Mouse (Mus musculus): Measurements from ENCODE around the gene Prkrip1. TPM values are rescaled to one million over a fixed set of nuclear protein-coding genes. Genes with fewer than 3 reads are reported as not detected.

Gene Prkrip1
- polyA plus RNA-seq, 1 experiment from 2014 or later: 81.3 TPM

GRCm38 (mm10) chr5:136240381-136240780 is 41.6 kb upstream of the Prkrip1 start:
- DNase-seq (ENCODE audit: low spot score): no peak
- WGBS: 59% methylated on average over 1 of the region's 1 CpGs
- H3K27ac ChIP-seq (ENCODE audit: low read depth, low read length): no peak overlapping the region
- H3K9ac ChIP-seq (ENCODE audit: low read length): no peak overlapping the region
- H3K4me1 ChIP-seq (replicated peaks; ENCODE audit: control insufficient read depth, insufficient read depth, low read length): peaks cover 15% of the 10 kb centered on the region; the same call in 1 of the 2 replicates
- ATAC-seq (replicated peaks; ENCODE audit: low FRiP score): no peak
- no peaks in the 10 kb centered on the region for H3K9me3 ChIP-seq (ENCODE audit: control insufficient read depth, low read length)
- no peaks in the 10 kb centered on the region for H3K27me3 ChIP-seq (ENCODE audit: control insufficient read depth, insufficient read depth, low read length)
- H3K4me3 ChIP-seq (ENCODE audit: low read depth, low read length): no peak overlapping the region
- no peaks in the 10 kb centered on the region for H3K36me3 ChIP-seq (ENCODE audit: control insufficient read depth, insufficient read depth, low read length)
- no peak overlapping the region for H3K4me2 ChIP-seq (ENCODE audit: low read depth, low read length, severe bottlenecking)

- H3K9ac ChIP-seq (ENCODE audit: low read length): peak overlapping the region; percentile 41; the same call in 1 of the 2 replicates
- peak overlapping the region; percentile 22 for H3K4me3 ChIP-seq (ENCODE audit: low read depth, low read length)
- H3K9me3 ChIP-seq (ENCODE audit: control insufficient read depth, low read length): no peaks in the 10 kb centered on the region
- no peak for DNase-seq (ENCODE audit: low spot score)
- H3K4me1 ChIP-seq (replicated peaks; ENCODE audit: control insufficient read depth, insufficient read depth, low read length): peaks cover 9% of the 10 kb centered on the region; the same call in 1 of the 2 replicates
- H3K36me3 ChIP-seq (ENCODE audit: control insufficient read depth, insufficient read depth, low read length): no peaks in the 10 kb centered on the region
- H3K4me2 ChIP-seq (ENCODE audit: low read depth, low read length, severe bottlenecking): peak overlapping the region; percentile 59
- 5% methylated on average over 19 of the region's 19 CpGs for WGBS
- no peaks in the 10 kb centered on the region for H3K27me3 ChIP-seq (ENCODE audit: control insufficient read depth, insufficient read depth, low read length)
- H3K27ac ChIP-seq (ENCODE audit: low read depth, low read length): no peak overlapping the region
- no peak for ATAC-seq (replicated peaks; ENCODE audit: low FRiP score)
Measured at GRCm38 (mm10) chr5:136237607-136238006, 38.8 kb upstream of the Prkrip1 start.

- no peak overlapping the region for H3K9ac ChIP-seq (ENCODE audit: low read length)
- no peak for DNase-seq (ENCODE audit: low spot score)
- H3K36me3 ChIP-seq (ENCODE audit: control insufficient read depth, insufficient read depth, low read length): no peaks in the 10 kb centered on the region; the same call in 1 of the 2 replicates
- H3K9me3 ChIP-seq (ENCODE audit: control insufficient read depth, low read length): no peaks in the 10 kb centered on the region
- H3K4me1 ChIP-seq (replicated peaks; ENCODE audit: control insufficient read depth, insufficient read depth, low read length): peaks cover 7% of the 10 kb centered on the region; the same call in 1 of the 2 replicates
- H3K4me3 ChIP-seq (ENCODE audit: low read depth, low read length): no peak overlapping the region
- no peaks in the 10 kb centered on the region for H3K27me3 ChIP-seq (ENCODE audit: control insufficient read depth, insufficient read depth, low read length)
- WGBS: 89% methylated on average over 5 of the region's 5 CpGs
- no peak for ATAC-seq (replicated peaks; ENCODE audit: low FRiP score)
- no peak overlapping the region for H3K27ac ChIP-seq (ENCODE audit: low read depth, low read length)
- H3K4me2 ChIP-seq (ENCODE audit: low read depth, low read length, severe bottlenecking): no peak overlapping the region
Measured at GRCm38 (mm10) chr5:136236611-136237010, 37.8 kb upstream of the Prkrip1 start.

GRCm38 (mm10) chr5:136230348-136231035 is 31.7 kb upstream of the Prkrip1 start:
- no peaks in the 10 kb centered on the region for H3K9me3 ChIP-seq (ENCODE audit: control insufficient read depth, low read length)
- ATAC-seq (replicated peaks; ENCODE audit: low FRiP score): no peak
- H3K4me3 ChIP-seq (ENCODE audit: low read depth, low read length): no peak overlapping the region
- H3K4me2 ChIP-seq (ENCODE audit: low read depth, low read length, severe bottlenecking): no peak overlapping the region
- H3K36me3 ChIP-seq (ENCODE audit: control insufficient read depth, insufficient read depth, low read length): no peaks in the 10 kb centered on the region; the same call in 1 of the 2 replicates
- no peak for DNase-seq (ENCODE audit: low spot score)
- 77% methylated on average over 4 of the region's 4 CpGs for WGBS
- H3K27me3 ChIP-seq (ENCODE audit: control insufficient read depth, insufficient read depth, low read length): no peaks in the 10 kb centered on the region
- no peak overlapping the region for H3K9ac ChIP-seq (ENCODE audit: low read length)
- H3K4me1 ChIP-seq (replicated peaks; ENCODE audit: control insufficient read depth, insufficient read depth, low read length): no peaks in the 10 kb centered on the region
- H3K27ac ChIP-seq (ENCODE audit: low read depth, low read length): no peak overlapping the region

GRCm38 (mm10) chr5:136226246-136226876 is 27.6 kb upstream of the Prkrip1 start:
- Histone ChIP-seq H3K9ac (ENCODE audit: low read length) (no peak overlapping the region), H3K4me2 (ENCODE audit: low read depth, low read length, severe bottlenecking) (no peak overlapping the region), H3K27me3 (ENCODE audit: control insufficient read depth, insufficient read depth, low read length) (no peaks in the 10 kb centered on the region), H3K27ac (ENCODE audit: low read depth, low read length) (no peak overlapping the region), H3K4me3 (ENCODE audit: low read depth, low read length) (no peak overlapping the region), H3K9me3 (ENCODE audit: control insufficient read depth, low read length) (no peaks in the 10 kb centered on the region), H3K36me3 (ENCODE audit: control insufficient read depth, insufficient read depth, low read length) (peaks cover 6% of the 10 kb centered on the region), H3K4me1 (replicated peaks; ENCODE audit: control insufficient read depth, insufficient read depth, low read length) (no peaks in the 10 kb centered on the region)
- 84% methylated on average over 7 of the region's 7 CpGs for whole genome bisulfite sequencing
- DNase-seq (ENCODE audit: low spot score) (no peak), ATAC-seq (replicated peaks; ENCODE audit: low FRiP score) (no peak)

DNA sequence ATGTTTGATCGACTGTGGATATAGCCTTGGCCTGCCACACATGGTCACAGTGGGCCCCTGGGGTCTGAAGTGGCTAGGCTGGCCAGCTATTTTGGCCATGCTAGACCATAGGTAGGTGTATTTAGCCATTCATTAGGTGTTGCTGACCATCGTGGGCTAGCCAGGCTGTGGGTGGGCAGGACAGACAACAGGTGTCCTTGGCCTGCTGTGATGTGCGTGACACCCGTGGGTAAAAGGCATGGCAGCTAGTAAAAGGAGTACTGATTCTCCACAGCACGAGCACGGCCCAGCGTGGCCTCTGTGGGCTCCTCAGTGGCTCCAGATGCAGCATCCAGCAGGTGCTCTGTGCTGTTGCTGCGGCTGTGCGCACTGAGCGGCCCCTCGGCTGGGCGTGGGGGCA is 19.8 kb upstream of the Prkrip1 start:
- Histone ChIP-seq H3K27me3 (ENCODE audit: control insufficient read depth, insufficient read depth, low read length) (no peaks in the 10 kb centered on the region), H3K4me1 (replicated peaks; ENCODE audit: control insufficient read depth, insufficient read depth, low read length) (no peaks in the 10 kb centered on the region), H3K36me3 (ENCODE audit: control insufficient read depth, insufficient read depth, low read length) (peaks cover 3% of the 10 kb centered on the region; the same call in 1 of the 2 replicates), H3K4me2 (ENCODE audit: low read depth, low read length, severe bottlenecking) (no peak overlapping the region), H3K27ac (ENCODE audit: low read depth, low read length) (no peak overlapping the region), H3K9ac (ENCODE audit: low read length) (no peak overlapping the region), H3K4me3 (ENCODE audit: low read depth, low read length) (no peak overlapping the region), H3K9me3 (ENCODE audit: control insufficient read depth, low read length) (no peaks in the 10 kb centered on the region; the same call in 1 of the 2 replicates)
- WGBS: 83% methylated on average over 12 of the region's 12 CpGs
- ATAC-seq (replicated peaks; ENCODE audit: low FRiP score): no peak
- DNase-seq (ENCODE audit: low spot score): no peak

DNA sequence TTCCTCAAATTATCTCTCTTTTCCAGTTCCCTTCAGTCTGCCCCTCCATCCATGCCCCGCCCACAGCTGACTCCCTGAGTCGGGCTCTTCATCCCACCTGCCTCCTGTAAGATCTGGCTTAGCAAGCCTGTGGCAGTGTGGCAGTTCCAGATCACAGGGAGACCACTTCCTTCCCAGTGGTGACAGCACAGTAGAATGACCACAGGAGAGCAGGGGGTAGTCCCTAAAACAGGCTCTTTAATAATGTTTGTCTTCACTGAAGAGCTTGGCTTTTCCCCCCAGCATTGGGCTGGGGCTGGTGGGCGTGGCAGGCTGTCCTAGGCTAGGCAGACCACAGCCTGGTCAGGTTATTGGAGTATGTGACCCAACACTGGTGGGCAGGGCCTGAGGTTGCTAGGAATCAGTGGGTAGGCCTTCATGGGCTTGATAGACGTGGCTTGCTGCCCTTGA is 19.2 kb upstream of the Prkrip1 start:
- no peak for ATAC-seq (replicated peaks; ENCODE audit: low FRiP score)
- Histone ChIP-seq H3K36me3 (ENCODE audit: control insufficient read depth, insufficient read depth, low read length) (peaks cover 3% of the 10 kb centered on the region; the same call in 1 of the 2 replicates), H3K27me3 (ENCODE audit: control insufficient read depth, insufficient read depth, low read length) (no peaks in the 10 kb centered on the region), H3K9ac (ENCODE audit: low read length) (no peak overlapping the region), H3K4me2 (ENCODE audit: low read depth, low read length, severe bottlenecking) (no peak overlapping the region), H3K9me3 (ENCODE audit: control insufficient read depth, low read length) (no peaks in the 10 kb centered on the region; the same call in 1 of the 2 replicates), H3K4me1 (replicated peaks; ENCODE audit: control insufficient read depth, insufficient read depth, low read length) (no peaks in the 10 kb centered on the region), H3K4me3 (ENCODE audit: low read depth, low read length) (no peak overlapping the region), H3K27ac (ENCODE audit: low read depth, low read length) (no peak overlapping the region)
- 81% methylated on average over 4 of the region's 4 CpGs for WGBS
- no peak for DNase-seq (ENCODE audit: low spot score)

- Histone ChIP-seq H3K4me1 (replicated peaks; ENCODE audit: control insufficient read depth, insufficient read depth, low read length) (no peaks in the 10 kb centered on the region), H3K27ac (ENCODE audit: low read depth, low read length) (no peak overlapping the region), H3K4me2 (ENCODE audit: low read depth, low read length, severe bottlenecking) (no peak overlapping the region), H3K27me3 (ENCODE audit: control insufficient read depth, insufficient read depth, low read length) (no peaks in the 10 kb centered on the region), H3K9ac (ENCODE audit: low read length) (no peak overlapping the region), H3K36me3 (ENCODE audit: control insufficient read depth, insufficient read depth, low read length) (peaks cover 3% of the 10 kb centered on the region; the same call in 1 of the 2 replicates), H3K9me3 (ENCODE audit: control insufficient read depth, low read length) (no peaks in the 10 kb centered on the region; the same call in 1 of the 2 replicates), H3K4me3 (ENCODE audit: low read depth, low read length) (no peak overlapping the region)
- DNase-seq (ENCODE audit: low spot score) (no peak), ATAC-seq (replicated peaks; ENCODE audit: low FRiP score) (no peak)
- 87% methylated on average over 18 of the region's 18 CpGs for WGBS
Measured at GRCm38 (mm10) chr5:136217004-136217665, 18.4 kb upstream of the Prkrip1 start.

Measured in forebrain, embryonic 11.5 days (tissue).